Mouse (Mus musculus): ENCODE results near the gene Fam178b.

Fam178b gene

GRCm38 (mm10) chr1:36682620-36683355 lies at the start of gene Fam178b:
Gene Fam178b (minus strand): TSS chr1:36683183.
- DNase-seq (ENCODE audit: low spot score) = no peak

GRCm38 (mm10) chr1:36724057-36724431 lies 41.1 kb upstream of the Fam178b start:
- DNase-seq (ENCODE audit: low spot score) = no peak

GRCm38 (mm10) chr1:36723146-36724056 lies 40.4 kb upstream of the Fam178b start:
- no peak for DNase-seq (ENCODE audit: low spot score)

- DNase-seq (ENCODE audit: low spot score) = no peak
These were observed 35.8 kb upstream of the Fam178b start for GRCm38 (mm10) chr1:36718786-36719185.

- DNase-seq (ENCODE audit: low spot score) = no peak
These were observed 31.3 kb upstream of the Fam178b start, which contains the start of gene Actr1b for GRCm38 (mm10) chr1:36714311-36714710. Gene Actr1b (minus strand): TSS chr1:36714422.

- DNase-seq (ENCODE audit: low spot score) = no peak
These were observed 28.1 kb upstream of the Fam178b start for GRCm38 (mm10) chr1:36711104-36711503.

DNA sequence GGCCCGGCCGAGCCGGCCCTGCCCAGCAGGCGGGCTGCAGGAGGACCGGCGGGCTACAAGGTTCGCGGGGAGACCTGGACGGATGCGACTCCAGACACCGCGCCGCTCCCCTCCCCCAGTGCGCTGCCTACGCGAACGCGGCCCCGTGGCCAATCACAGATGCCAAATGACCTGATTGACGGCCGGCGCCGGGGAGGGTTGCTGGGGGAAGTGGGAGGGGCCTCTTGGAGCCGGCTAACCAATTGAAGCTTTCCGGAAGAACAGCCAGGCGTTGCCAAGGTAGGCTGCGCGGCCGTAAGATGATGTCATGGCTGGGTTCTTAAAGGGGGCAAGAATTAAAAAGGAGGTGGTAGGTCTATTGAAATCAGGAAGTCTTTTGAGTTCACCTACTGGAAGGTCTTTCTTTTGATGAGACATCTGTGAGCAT lies 26.9 kb upstream of the Fam178b start, which contains the start of gene 4933424G06Rik:
Gene 4933424G06Rik, plus strand, starts transcription at position 296 of the 427 bp plus-strand sequence.
- DNase-seq (ENCODE audit: low spot score) = peak; percentile 96

GRCm38 (mm10) chr1:36709055-36709853 lies 26.3 kb upstream of the Fam178b start:
- DNase-seq (ENCODE audit: low spot score) = no peak

DNA sequence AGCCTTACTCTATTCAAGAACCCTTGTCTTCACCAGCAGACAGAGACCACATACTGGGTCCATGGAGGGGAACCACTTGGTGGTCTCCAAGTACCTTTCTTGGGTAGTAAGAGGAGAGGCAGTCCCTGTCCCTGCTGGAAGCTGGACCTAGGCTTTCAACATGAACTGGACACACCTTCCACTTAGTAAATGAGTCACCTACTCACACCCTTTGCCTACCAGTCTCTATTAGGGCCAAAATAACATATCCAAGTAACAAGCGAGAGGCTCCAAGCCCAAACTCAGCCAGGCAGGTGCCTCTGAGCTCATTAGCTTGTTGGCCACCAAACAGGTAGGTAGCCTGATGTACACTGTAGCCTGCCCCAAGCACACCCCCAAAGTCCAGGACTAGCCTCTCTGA lies 25.6 kb upstream of the Fam178b start:
- DNase-seq (ENCODE audit: low spot score) = no peak

GRCm38 (mm10) chr1:36707797-36708196 lies 24.8 kb upstream of the Fam178b start:
- DNase-seq (ENCODE audit: low spot score) = no peak

DNA sequence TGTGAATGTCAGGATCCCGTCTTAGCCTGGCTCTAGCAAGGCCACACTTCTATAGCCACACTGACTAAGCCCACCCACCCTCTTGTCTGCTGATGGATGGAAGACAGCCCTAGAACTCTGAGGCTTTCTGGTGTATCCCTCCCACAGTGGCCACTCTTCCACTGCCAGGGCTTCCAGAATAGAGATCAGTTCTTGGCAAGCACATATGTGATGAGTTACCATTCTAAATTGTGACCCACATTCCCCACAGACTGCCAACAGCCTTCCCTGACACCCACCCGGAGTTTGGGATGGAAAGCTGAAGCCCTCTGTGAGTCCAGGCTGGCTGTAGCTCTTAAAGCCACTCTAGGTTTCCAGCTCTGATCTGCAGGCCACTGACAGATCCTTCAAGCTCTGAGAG lies 24.2 kb upstream of the Fam178b start:
- DNase-seq (ENCODE audit: low spot score) = no peak

DNA sequence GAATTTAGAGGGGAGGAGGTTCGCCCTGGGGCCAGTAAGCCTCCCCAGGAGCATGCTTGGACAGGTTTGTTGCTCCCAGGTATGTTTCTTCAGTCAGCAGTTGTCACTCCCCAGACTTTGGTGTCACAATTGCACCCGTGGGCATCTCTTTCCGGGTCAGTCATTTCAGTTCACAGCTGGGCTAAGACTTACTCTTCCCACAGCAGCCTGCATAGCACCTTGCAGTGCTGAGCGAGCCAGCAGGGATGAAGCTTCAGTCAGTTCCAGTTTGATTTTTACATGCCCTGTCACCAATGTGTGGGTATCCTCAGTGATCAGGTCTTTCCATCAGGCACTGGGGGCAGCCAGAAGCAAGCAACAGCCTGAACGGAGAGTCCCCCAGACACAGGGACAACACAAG lies 14.0 kb upstream of the Fam178b start:
- no peak for DNase-seq (ENCODE audit: low spot score)

DNA sequence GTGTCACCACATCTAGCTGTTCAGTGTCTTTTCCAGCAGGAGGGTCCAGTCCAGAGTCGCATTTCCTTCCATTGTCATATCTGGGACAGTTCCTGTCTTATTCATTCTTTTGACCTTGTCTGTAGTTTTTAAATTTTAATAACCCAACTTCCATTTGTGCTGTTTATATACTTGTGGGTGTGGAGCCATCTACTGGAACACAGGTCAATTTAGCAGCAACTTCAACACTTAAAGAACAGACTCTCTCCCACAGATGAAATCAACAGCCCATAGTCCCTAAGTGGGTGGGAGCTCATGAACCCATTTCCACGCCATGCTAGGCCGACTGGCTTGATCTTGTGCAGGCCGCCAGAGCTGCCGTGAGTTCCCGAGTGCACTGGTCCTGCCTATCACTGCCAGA lies 13.4 kb upstream of the Fam178b start:
- no peak for DNase-seq (ENCODE audit: low spot score)

GRCm38 (mm10) chr1:36694871-36695270 lies 11.9 kb upstream of the Fam178b start:
- no peak for DNase-seq (ENCODE audit: low spot score)

- DNase-seq (ENCODE audit: low spot score) = peak; percentile 84
These were observed 8.5 kb upstream of the Fam178b start, which contains the start of gene Cox5b for GRCm38 (mm10) chr1:36691271-36692155. Gene Cox5b (plus strand): TSS chr1:36691449.

GRCm38 (mm10) chr1:36690671-36691235 lies 7.8 kb upstream of the Fam178b start:
- no peak for DNase-seq (ENCODE audit: low spot score)

DNA sequence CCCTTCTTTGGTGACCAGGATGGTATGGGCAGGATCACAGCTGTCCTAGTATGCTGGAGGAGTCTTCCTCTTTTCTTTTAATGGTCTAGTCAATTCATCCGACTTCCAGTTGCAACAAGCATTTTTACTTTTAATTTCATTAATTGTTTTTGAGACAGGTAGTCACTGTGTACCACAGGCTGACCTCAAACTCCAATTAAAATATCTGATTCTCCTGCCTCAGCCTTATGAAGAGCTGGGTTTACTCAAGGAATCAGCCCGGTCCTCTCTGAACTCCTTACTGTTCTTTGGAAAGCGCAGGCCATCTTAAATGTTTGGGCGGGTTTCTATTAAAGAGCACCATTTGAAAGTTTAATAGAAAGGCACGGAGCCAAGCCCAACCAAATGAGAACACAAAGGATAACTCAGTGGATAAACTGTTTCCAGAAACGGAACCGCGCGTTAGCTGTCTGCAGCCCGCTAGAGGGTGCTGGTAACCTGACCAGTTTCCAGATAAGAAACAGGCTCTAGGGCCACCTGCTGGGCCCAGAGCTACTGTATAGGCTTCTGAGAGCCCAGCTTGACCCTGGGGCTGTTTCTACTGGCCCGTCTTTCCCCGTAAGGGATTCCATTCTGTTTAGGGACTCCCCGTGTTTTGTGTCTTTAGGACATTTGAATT lies 956 bp upstream of the Fam178b start:
- DNase-seq (ENCODE audit: low spot score) = peak; percentile 58

DNA sequence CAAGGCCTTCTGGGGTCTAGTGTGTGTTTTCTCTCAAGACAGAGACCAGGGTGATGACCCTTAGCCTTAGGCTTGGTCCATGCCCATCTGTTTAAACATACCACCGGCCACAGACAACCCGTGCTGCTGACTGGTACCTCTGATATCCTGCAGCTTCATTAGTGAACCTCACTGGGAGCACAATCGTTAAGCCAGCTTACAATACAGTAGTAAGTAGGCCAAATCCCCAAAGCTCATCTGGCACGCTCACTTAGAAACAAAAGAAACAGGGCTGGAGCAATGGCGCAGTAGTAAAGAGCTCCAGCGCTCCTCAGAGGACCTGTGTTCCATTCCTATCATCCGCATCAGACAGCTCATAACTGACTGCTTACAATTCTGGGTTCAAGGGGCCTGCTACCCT lies 2.1 kb downstream of the Fam178b start:
- no peak for DNase-seq (ENCODE audit: low spot score)

- DNase-seq (ENCODE audit: low spot score) = no peak
These were observed 8.0 kb downstream of the Fam178b start for GRCm38 (mm10) chr1:36674936-36675335.

Data from layer of hippocampus, adult 9-10 months (tissue).